Mouse (Mus musculus): ENCODE data around the gene BC017158. TPM values are rescaled to one million over a fixed set of nuclear protein-coding genes. Genes with fewer than 3 reads are reported as not detected.

The BC017158 gene
- polyA plus RNA-seq, 1 experiment, result 10.0 TPM

GRCm38 (mm10) chr7:128281765-128282164 is 16.2 kb downstream of the BC017158 start:
- Histone ChIP-seq H3K4me3 (ENCODE audit: control insufficient read depth, low read depth, low read length) (no peak overlapping the region), H3K36me3 (ENCODE audit: control insufficient read depth, insufficient read depth, low read length) (no peaks in the 10 kb centered on the region), H3K27me3 (ENCODE audit: control insufficient read depth, insufficient read depth, low read length) (no peaks in the 10 kb centered on the region), H3K27ac (ENCODE audit: control insufficient read depth, insufficient read depth, low read depth, low read length) (no peak overlapping the region), H3K4me1 (ENCODE audit: control insufficient read depth, insufficient read depth, low read length) (no peaks in the 10 kb centered on the region; the same call in 1 of the 2 replicates)
- TF ChIP-seq POLR2A (IDR thresholded peaks at IDR 0.05; ENCODE audit: control insufficient read depth, low read depth, low read length) (no peak), CTCF (IDR thresholded peaks at IDR 0.05; ENCODE audit: control insufficient read depth, insufficient read depth, insufficient replicate concordance, low read depth, low read length) (no peak)

- TF ChIP-seq POLR2A (IDR thresholded peaks at IDR 0.05; ENCODE audit: control insufficient read depth, low read depth, low read length) (no peak), CTCF (IDR thresholded peaks at IDR 0.05; ENCODE audit: control insufficient read depth, insufficient read depth, insufficient replicate concordance, low read depth, low read length) (no peak)
- H3K27ac ChIP-seq (ENCODE audit: control insufficient read depth, insufficient read depth, low read depth, low read length), result no peak overlapping the region
- H3K36me3 ChIP-seq (ENCODE audit: control insufficient read depth, insufficient read depth, low read length), result no peaks in the 10 kb centered on the region
- H3K27me3 ChIP-seq (ENCODE audit: control insufficient read depth, insufficient read depth, low read length), result no peaks in the 10 kb centered on the region
- no peak overlapping the region for H3K4me3 ChIP-seq (ENCODE audit: control insufficient read depth, low read depth, low read length)
- H3K4me1 ChIP-seq (ENCODE audit: control insufficient read depth, insufficient read depth, low read length), result no peaks in the 10 kb centered on the region; the same call in 1 of the 2 replicates
Measured at GRCm38 (mm10) chr7:128279750-128280149, 18.2 kb downstream of the BC017158 start.

- H3K27ac ChIP-seq (ENCODE audit: control insufficient read depth, insufficient read depth, low read depth, low read length), result no peak overlapping the region
- no peaks in the 10 kb centered on the region; the same call in 1 of the 2 replicates for H3K4me1 ChIP-seq (ENCODE audit: control insufficient read depth, insufficient read depth, low read length)
- H3K27me3 ChIP-seq (ENCODE audit: control insufficient read depth, insufficient read depth, low read length), result no peaks in the 10 kb centered on the region
- TF ChIP-seq CTCF (IDR thresholded peaks at IDR 0.05; ENCODE audit: control insufficient read depth, insufficient read depth, insufficient replicate concordance, low read depth, low read length) (no peak), POLR2A (IDR thresholded peaks at IDR 0.05; ENCODE audit: control insufficient read depth, low read depth, low read length) (no peak)
- H3K4me3 ChIP-seq (ENCODE audit: control insufficient read depth, low read depth, low read length), result no peak overlapping the region
- no peaks in the 10 kb centered on the region for H3K36me3 ChIP-seq (ENCODE audit: control insufficient read depth, insufficient read depth, low read length)
Measured at GRCm38 (mm10) chr7:128276051-128276450, 21.9 kb downstream of the BC017158 start.

- Histone ChIP-seq H3K4me3 (ENCODE audit: control insufficient read depth, low read depth, low read length) (no peak overlapping the region), H3K27me3 (ENCODE audit: control insufficient read depth, insufficient read depth, low read length) (no peaks in the 10 kb centered on the region), H3K4me1 (ENCODE audit: control insufficient read depth, insufficient read depth, low read length) (peaks cover 9% of the 10 kb centered on the region), H3K36me3 (ENCODE audit: control insufficient read depth, insufficient read depth, low read length) (no peaks in the 10 kb centered on the region), H3K27ac (ENCODE audit: control insufficient read depth, insufficient read depth, low read depth, low read length) (no peak overlapping the region)
- TF ChIP-seq POLR2A (IDR thresholded peaks at IDR 0.05; ENCODE audit: control insufficient read depth, low read depth, low read length), result no peak
- no peak for TF ChIP-seq CTCF (IDR thresholded peaks at IDR 0.05; ENCODE audit: control insufficient read depth, insufficient read depth, insufficient replicate concordance, low read depth, low read length)
Measured at GRCm38 (mm10) chr7:128271496-128271895, 26.5 kb downstream of the BC017158 start.

GRCm38 (mm10) chr7:128270431-128270850 is 27.5 kb downstream of the BC017158 start:
- H3K27ac ChIP-seq (ENCODE audit: control insufficient read depth, insufficient read depth, low read depth, low read length), result no peak overlapping the region
- H3K4me3 ChIP-seq (ENCODE audit: control insufficient read depth, low read depth, low read length), result peak overlapping the region; percentile 43
- peaks cover 9% of the 10 kb centered on the region for H3K4me1 ChIP-seq (ENCODE audit: control insufficient read depth, insufficient read depth, low read length)
- TF ChIP-seq POLR2A (IDR thresholded peaks at IDR 0.05; ENCODE audit: control insufficient read depth, low read depth, low read length), result no peak
- no peak for TF ChIP-seq CTCF (IDR thresholded peaks at IDR 0.05; ENCODE audit: control insufficient read depth, insufficient read depth, insufficient replicate concordance, low read depth, low read length)
- no peaks in the 10 kb centered on the region for H3K27me3 ChIP-seq (ENCODE audit: control insufficient read depth, insufficient read depth, low read length)
- no peaks in the 10 kb centered on the region for H3K36me3 ChIP-seq (ENCODE audit: control insufficient read depth, insufficient read depth, low read length)

GRCm38 (mm10) chr7:128267813-128268212 is 30.2 kb downstream of the BC017158 start:
- Histone ChIP-seq H3K4me3 (ENCODE audit: control insufficient read depth, low read depth, low read length) (no peak overlapping the region), H3K36me3 (ENCODE audit: control insufficient read depth, insufficient read depth, low read length) (no peaks in the 10 kb centered on the region), H3K27ac (ENCODE audit: control insufficient read depth, insufficient read depth, low read depth, low read length) (no peak overlapping the region), H3K4me1 (ENCODE audit: control insufficient read depth, insufficient read depth, low read length) (peaks cover 9% of the 10 kb centered on the region), H3K27me3 (ENCODE audit: control insufficient read depth, insufficient read depth, low read length) (no peaks in the 10 kb centered on the region)
- TF ChIP-seq POLR2A (IDR thresholded peaks at IDR 0.05; ENCODE audit: control insufficient read depth, low read depth, low read length) (no peak), CTCF (IDR thresholded peaks at IDR 0.05; ENCODE audit: control insufficient read depth, insufficient read depth, insufficient replicate concordance, low read depth, low read length) (no peak)

DNA sequence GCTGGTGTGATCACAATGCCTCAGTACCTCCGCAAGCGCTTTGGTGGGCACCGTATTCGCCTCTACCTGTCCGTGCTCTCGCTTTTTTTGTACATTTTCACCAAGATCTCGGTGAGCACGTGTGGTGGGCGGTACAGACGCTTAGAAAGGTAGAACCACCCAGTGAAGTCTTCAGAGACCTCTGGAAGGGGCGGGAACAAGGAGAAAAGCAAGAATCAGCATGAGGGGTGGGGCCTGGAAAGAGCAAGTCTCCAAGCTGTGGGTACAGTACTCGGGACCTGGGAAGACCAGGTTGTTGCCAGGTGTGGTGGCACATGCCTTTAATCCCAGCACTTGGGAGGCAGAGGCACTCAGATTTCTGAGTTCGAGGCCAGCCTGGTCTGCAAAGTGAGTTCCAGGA is 30.6 kb downstream of the BC017158 start:
- Histone ChIP-seq H3K4me3 (ENCODE audit: control insufficient read depth, low read depth, low read length) (no peak overlapping the region), H3K27me3 (ENCODE audit: control insufficient read depth, insufficient read depth, low read length) (no peaks in the 10 kb centered on the region), H3K36me3 (ENCODE audit: control insufficient read depth, insufficient read depth, low read length) (no peaks in the 10 kb centered on the region), H3K27ac (ENCODE audit: control insufficient read depth, insufficient read depth, low read depth, low read length) (no peak overlapping the region), H3K4me1 (ENCODE audit: control insufficient read depth, insufficient read depth, low read length) (peaks cover 9% of the 10 kb centered on the region)
- TF ChIP-seq CTCF (IDR thresholded peaks at IDR 0.05; ENCODE audit: control insufficient read depth, insufficient read depth, insufficient replicate concordance, low read depth, low read length), result no peak
- no peak for TF ChIP-seq POLR2A (IDR thresholded peaks at IDR 0.05; ENCODE audit: control insufficient read depth, low read depth, low read length)

GRCm38 (mm10) chr7:128266056-128266455 is 31.9 kb downstream of the BC017158 start:
- Histone ChIP-seq H3K4me3 (ENCODE audit: control insufficient read depth, low read depth, low read length) (no peak overlapping the region), H3K4me1 (ENCODE audit: control insufficient read depth, insufficient read depth, low read length) (peaks cover 9% of the 10 kb centered on the region), H3K36me3 (ENCODE audit: control insufficient read depth, insufficient read depth, low read length) (no peaks in the 10 kb centered on the region), H3K27ac (ENCODE audit: control insufficient read depth, insufficient read depth, low read depth, low read length) (no peak overlapping the region), H3K27me3 (ENCODE audit: control insufficient read depth, insufficient read depth, low read length) (no peaks in the 10 kb centered on the region)
- TF ChIP-seq CTCF (IDR thresholded peaks at IDR 0.05; ENCODE audit: control insufficient read depth, insufficient read depth, insufficient replicate concordance, low read depth, low read length) (no peak), POLR2A (IDR thresholded peaks at IDR 0.05; ENCODE audit: control insufficient read depth, low read depth, low read length) (no peak)
